Mouse (Mus musculus): ENCODE measurements at regions not wholly inside any gene's neighbourhood (a gene's known extent, or its start where the extent isn't known, plus 50 kb on each side); places are given as distances from the start of the nearest gene placed in this dataset.

- TF ChIP-seq POLR2A (IDR thresholded peaks at IDR 0.05; ENCODE audit: extremely low read depth, insufficient read depth, low read length) = no peak
- no peak for TF ChIP-seq CTCF (IDR thresholded peaks at IDR 0.05; ENCODE audit: low read depth, low read length)
These were observed 381.8 kb upstream of the Npvf start for GRCm38 (mm10) chr6:51036074-51036473.
